Mouse (Mus musculus) midbrain, embryonic 10.5 days (tissue): ENCODE results near the gene Grn. TPM values are rescaled to one million over a fixed set of nuclear protein-coding genes. Genes with fewer than 3 reads are reported as not detected.

Experiments used
- DNase-seq: peaks from one replicate; pipeline ENCODE4 v3.0.0-alpha.2; 2017; ENCODE audit warnings: low spot score
- H3K27ac ChIP-seq: fragments of 300-500 bp; sonication (generic); replicated peaks from 2 replicates; pipeline ENCODE4 v1.5.1; 2016; ENCODE audit warnings: mild to moderate bottlenecking
- H3K27me3 ChIP-seq: fragments of 300-500 bp; sonication (generic); 2 replicates; pipeline ENCODE4 v1.6.1; 2016; ENCODE audit warnings: low read depth, mild to moderate bottlenecking; ENCODE audit not compliant: poor library complexity, severe bottlenecking
- H3K36me3 ChIP-seq: fragments of 300-500 bp; sonication (generic); 2 replicates; pipeline ENCODE4 v1.6.1; 2016; ENCODE audit warnings: mild to moderate bottlenecking, moderate library complexity
- H3K4me1 ChIP-seq: fragments of 300-500 bp; sonication (generic); 2 replicates; pipeline ENCODE4 v1.6.1; 2016
- H3K4me3 ChIP-seq: fragments of 300-500 bp; sonication (generic); 2 replicates; pipeline ENCODE4 v1.5.1; 2016; ENCODE audit warnings: mild to moderate bottlenecking, moderate library complexity
- H3K9me3 ChIP-seq: fragments of 300-500 bp; sonication (generic); replicated peaks from 2 replicates; pipeline ENCODE4 v1.6.1; 2016; ENCODE audit warnings: mild to moderate bottlenecking
- WGBS: fragments of 180-500 bp; shearing (Covaris S2); methylation state at CpG from one replicate; pipeline ENCODE4 v1.1.7; 2016; 5-methylcytosine and 5-hydroxymethylcytosine counted together
- polyA plus RNA-seq: library from polyadenylated mRNA; unstranded; fragments of >200 nt; fragmentation: Nextera tagmentation; extraction: Ambion mirVana; gene quantifications from 2 replicates; pipeline ENCODE4 v1.2.1, GENCODE M21; 2016

Grn gene
- polyA plus RNA-seq, 1 experiment from 2014 or later, result 63.5 TPM

- DNase-seq, result no peak
- 55% methylated on average over 16 of the region's 16 CpGs for WGBS
- Histone ChIP-seq H3K4me1 (peaks cover 21% of the 10 kb centered on the region), H3K27me3 (peaks cover 63% of the 10 kb centered on the region), H3K27ac (no peak overlapping the region), H3K9me3 (no peaks in the 10 kb centered on the region), H3K4me3 (no peak overlapping the region), H3K36me3 (no peaks in the 10 kb centered on the region)
These were observed 30.4 kb downstream of the Grn start for GRCm38 (mm10) chr11:102460541-102460940.

DNA sequence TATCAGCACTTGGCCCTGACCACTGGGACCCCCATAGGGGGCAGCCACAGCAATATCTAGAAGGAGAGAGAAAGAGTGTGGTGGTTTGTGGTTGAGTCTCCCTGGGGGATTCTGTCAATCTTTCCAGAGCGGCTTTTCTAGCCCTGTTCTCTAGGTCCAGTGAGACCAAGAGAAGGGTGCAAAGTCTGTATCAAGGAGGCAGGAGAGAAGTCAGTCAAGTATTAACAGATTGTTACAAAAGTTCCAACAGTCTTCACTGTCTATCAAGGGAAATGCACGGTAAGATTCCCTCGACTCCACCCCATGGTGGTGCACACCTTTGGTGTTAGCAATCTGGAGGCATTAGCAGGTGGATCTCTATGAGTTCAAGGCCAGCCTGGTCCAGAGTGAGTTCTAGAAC is 31.6 kb downstream of the Grn start:
- Histone ChIP-seq H3K4me3 (no peak overlapping the region), H3K36me3 (no peaks in the 10 kb centered on the region), H3K27ac (no peak overlapping the region), H3K27me3 (peaks cover 65% of the 10 kb centered on the region), H3K9me3 (no peaks in the 10 kb centered on the region), H3K4me1 (peaks cover 21% of the 10 kb centered on the region)
- DNase-seq, result no peak
- 88% methylated on average over 3 of the region's 3 CpGs for WGBS

- Histone ChIP-seq H3K36me3 (no peaks in the 10 kb centered on the region), H3K4me3 (no peak overlapping the region), H3K27me3 (peaks cover 71% of the 10 kb centered on the region), H3K4me1 (peaks cover 29% of the 10 kb centered on the region), H3K27ac (no peak overlapping the region), H3K9me3 (no peaks in the 10 kb centered on the region)
- DNase-seq, result no peak
- 93% methylated on average over 6 of the region's 6 CpGs for WGBS
These were observed 34.8 kb downstream of the Grn start for GRCm38 (mm10) chr11:102464901-102465300.

GRCm38 (mm10) chr11:102465713-102466436 is 35.8 kb downstream of the Grn start:
- Histone ChIP-seq H3K27ac (0 out of 2 replicates have a peak overlapping the region, but pooled peaks have one; percentile 23), H3K4me3 (peak overlapping the region; percentile 24; the same call in 1 of the 2 replicates), H3K9me3 (no peaks in the 10 kb centered on the region), H3K36me3 (no peaks in the 10 kb centered on the region), H3K27me3 (peaks cover 70% of the 10 kb centered on the region), H3K4me1 (peaks cover 29% of the 10 kb centered on the region)
- 8% methylated on average over 26 of the region's 26 CpGs for WGBS
- DNase-seq, result peak; percentile 55

DNA sequence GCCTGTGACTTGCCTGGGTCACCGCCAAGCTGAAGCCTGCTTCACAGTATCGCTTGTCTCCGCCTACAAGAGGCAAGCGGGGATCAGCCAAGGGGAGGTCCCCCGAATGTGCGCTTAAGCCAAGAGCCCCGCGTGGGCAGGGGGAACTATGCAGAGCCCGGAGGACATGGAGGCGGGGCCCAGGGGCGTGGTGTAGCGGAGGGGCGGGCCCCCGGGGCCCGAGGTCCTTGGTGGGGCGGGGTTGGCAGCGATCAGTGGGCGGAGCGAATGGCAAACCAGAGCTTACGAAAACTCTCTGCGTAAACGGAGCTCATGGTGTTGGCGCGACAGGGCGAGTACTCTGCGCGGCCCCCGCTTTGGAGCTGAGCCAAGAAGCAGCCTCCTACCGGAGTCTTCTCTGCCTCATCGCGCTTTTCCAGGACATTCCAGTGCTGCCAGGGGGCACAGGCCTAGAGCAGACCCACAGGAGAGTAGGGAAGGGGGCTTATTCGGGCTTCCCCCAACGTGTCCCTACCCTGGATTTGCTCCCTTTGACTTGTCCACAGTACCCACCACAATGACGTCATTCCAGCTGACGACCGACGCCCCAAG is 37.0 kb downstream of the Grn start:
- H3K27ac ChIP-seq, result peak overlapping the region; percentile 78
- peak overlapping the region; percentile 60 for H3K4me3 ChIP-seq
- DNase-seq, result peak; percentile 89
- peaks cover 29% of the 10 kb centered on the region for H3K4me1 ChIP-seq
- WGBS, result under 1% methylated on average over 37 of the region's 37 CpGs
- peaks cover 62% of the 10 kb centered on the region for H3K27me3 ChIP-seq
- H3K36me3 ChIP-seq, result no peaks in the 10 kb centered on the region
- H3K9me3 ChIP-seq, result no peaks in the 10 kb centered on the region

DNA sequence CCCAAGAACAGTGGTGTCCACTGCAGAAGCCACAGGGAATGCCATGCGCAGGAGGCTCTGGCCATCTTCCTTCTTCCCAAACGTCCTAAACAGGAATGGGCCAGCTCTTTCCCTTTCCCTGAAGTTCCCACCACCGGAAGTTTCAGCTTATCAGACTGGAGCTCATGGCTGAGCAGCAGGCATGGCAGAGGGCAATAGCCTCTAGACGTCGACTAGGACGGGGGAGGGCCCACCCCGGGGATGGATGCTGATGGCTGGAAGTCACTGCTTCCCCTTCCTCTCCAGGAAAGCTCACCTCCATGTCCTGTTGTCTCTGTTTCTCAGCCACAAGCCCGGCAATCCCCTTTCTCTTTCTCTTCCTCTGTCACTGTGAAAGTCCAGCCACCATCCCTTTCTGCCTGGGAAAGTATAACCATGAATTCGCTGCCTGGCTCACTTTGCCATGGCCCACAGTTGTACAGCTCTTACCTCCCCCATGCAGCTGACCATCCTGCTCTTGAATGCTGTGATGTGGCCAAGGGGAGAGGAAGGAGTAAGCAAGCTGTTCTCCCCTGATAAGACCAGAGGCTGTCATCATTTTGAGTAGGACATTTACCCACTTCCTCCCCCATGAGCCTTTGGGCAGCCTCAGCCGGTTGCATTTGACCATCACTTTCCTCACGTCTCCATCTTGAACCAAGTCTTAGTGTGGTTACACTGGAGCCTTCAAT is 39.7 kb downstream of the Grn start, which contains the start of gene Itga2b:
Itga2b (minus strand) TSS at position 475 of the 710 bp plus-strand sequence.
- WGBS, result 63% methylated on average over 11 of the region's 11 CpGs
- Histone ChIP-seq H3K27ac (no peak within 1 kb of the TSS), H3K4me1 (peaks cover 29% of the 10 kb centered on the region), H3K27me3 (peaks cover 54% of the 10 kb centered on the region), H3K9me3 (no peaks in the 10 kb centered on the region), H3K36me3 (peaks cover 7% of the 10 kb centered on the region), H3K4me3 (no peak within 1 kb of the TSS)
- DNase-seq, result no peak

DNA sequence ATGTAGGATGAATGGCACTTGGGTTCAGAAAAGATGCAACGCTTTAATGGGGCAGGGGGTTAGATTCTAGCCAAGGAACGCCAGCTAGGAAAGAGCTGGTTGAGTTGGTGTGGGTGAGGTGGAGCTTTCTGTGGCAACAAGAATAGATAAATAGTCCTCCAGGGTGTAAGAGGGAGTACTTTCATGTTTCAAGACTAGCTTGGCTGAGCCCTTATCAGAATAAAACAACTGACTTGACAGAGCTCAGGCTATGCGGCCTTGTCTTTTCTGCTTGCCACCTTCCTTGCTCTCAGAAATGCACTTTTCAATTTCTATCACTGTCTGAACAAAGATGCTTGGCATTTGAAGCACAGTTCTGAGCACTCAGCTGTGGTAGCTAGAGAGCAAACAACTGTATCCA is 44.9 kb downstream of the Grn start:
- Histone ChIP-seq H3K4me1 (no peaks in the 10 kb centered on the region; the same call in 1 of the 2 replicates), H3K4me3 (no peak overlapping the region), H3K27ac (no peak overlapping the region), H3K9me3 (no peaks in the 10 kb centered on the region), H3K36me3 (peaks cover 53% of the 10 kb centered on the region), H3K27me3 (0 out of 2 replicates have a peak, but pooled peaks cover 5% of the 10 kb centered on the region)
- DNase-seq, result no peak
- 91% methylated on average over 3 of the region's 3 CpGs for WGBS

GRCm38 (mm10) chr11:102478671-102479070 is 48.6 kb downstream of the Grn start:
- WGBS, result 91% methylated on average over 3 of the region's 3 CpGs
- Histone ChIP-seq H3K27me3 (no peaks in the 10 kb centered on the region), H3K36me3 (peaks cover 86% of the 10 kb centered on the region)

DNA sequence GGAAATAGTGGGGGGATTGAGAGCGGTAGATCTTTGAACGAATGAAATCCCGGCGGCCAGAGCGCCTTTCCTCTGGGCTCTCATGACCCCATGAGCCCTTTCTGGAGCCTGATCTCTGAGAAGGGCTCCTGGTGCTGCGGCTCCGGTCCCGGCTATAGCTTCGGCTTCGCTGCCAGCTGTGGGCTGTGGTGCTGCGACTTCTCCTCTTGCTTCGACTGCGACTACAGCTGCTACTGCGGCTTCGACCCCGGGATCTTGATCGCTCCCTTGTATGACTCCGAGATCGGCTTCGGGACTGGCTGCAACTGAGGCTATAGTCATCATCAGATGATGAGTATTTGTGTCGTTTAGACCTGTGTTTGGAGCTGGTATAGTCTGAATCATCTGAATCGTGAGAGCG is 49.5 kb downstream of the Grn start:
- no peak for DNase-seq
- WGBS, result 96% methylated on average over 23 of the region's 23 CpGs
- H3K4me3 ChIP-seq, result no peak overlapping the region
- H3K36me3 ChIP-seq, result peaks cover 89% of the 10 kb centered on the region
- H3K9me3 ChIP-seq, result no peaks in the 10 kb centered on the region
- no peaks in the 10 kb centered on the region for H3K4me1 ChIP-seq
- H3K27me3 ChIP-seq, result no peaks in the 10 kb centered on the region
- no peak overlapping the region for H3K27ac ChIP-seq

More at GRCm38 (mm10) chr11:102478671-102479070, 48.6 kb downstream of the Grn start:
- Histone ChIP-seq H3K9me3 (no peaks in the 10 kb centered on the region), H3K4me1 (no peaks in the 10 kb centered on the region), H3K27ac (no peak overlapping the region), H3K4me3 (no peak overlapping the region)
- no peak for DNase-seq

DNA sequence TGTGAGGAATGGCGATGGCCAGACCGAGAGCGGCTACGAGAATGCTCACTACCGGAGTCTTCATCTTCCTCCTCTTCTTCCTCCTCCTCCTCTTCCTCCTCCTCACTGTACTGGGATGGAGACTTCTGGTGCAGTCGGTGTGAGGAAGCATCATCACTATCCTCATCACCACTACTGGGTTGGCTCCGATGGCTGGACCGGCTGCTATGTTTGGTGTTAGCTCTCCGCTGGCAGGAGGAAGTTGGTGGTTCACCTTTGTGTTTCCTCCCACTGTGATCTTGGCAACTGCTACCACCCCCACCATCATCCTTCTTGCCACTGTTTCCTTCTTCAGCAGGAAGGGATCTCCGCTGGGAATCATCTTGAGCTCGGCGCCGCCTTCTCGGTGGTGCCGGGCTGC is 50.0 kb downstream of the Grn start:
- Histone ChIP-seq H3K27ac (no peak overlapping the region), H3K36me3 (peaks cover 89% of the 10 kb centered on the region), H3K27me3 (no peaks in the 10 kb centered on the region), H3K4me3 (no peak overlapping the region), H3K4me1 (no peaks in the 10 kb centered on the region), H3K9me3 (no peaks in the 10 kb centered on the region)
- DNase-seq, result no peak
- 92% methylated on average over 15 of the region's 15 CpGs for WGBS

- peaks cover 90% of the 10 kb centered on the region for H3K36me3 ChIP-seq
- 86% methylated on average over 4 of the region's 4 CpGs for WGBS
These were observed 50.8 kb downstream of the Grn start for GRCm38 (mm10) chr11:102480897-102481296.

GRCm38 (mm10) chr11:102481779-102482178 is 51.7 kb downstream of the Grn start:
- no peak for DNase-seq
- WGBS, result 96% methylated on average over 10 of the region's 10 CpGs
- Histone ChIP-seq H3K9me3 (no peaks in the 10 kb centered on the region), H3K27me3 (no peaks in the 10 kb centered on the region), H3K27ac (no peak overlapping the region), H3K4me3 (no peak overlapping the region), H3K4me1 (no peaks in the 10 kb centered on the region), H3K36me3 (peaks cover 93% of the 10 kb centered on the region)

More at GRCm38 (mm10) chr11:102480897-102481296, 50.8 kb downstream of the Grn start:
- H3K4me3 ChIP-seq, result no peak overlapping the region
- DNase-seq, result no peak
- no peaks in the 10 kb centered on the region for H3K27me3 ChIP-seq
- H3K27ac ChIP-seq, result no peak overlapping the region
- no peaks in the 10 kb centered on the region for H3K4me1 ChIP-seq
- H3K9me3 ChIP-seq, result no peaks in the 10 kb centered on the region
